Mouse (Mus musculus): Measurements from ENCODE around the gene Mylk2.

DNA sequence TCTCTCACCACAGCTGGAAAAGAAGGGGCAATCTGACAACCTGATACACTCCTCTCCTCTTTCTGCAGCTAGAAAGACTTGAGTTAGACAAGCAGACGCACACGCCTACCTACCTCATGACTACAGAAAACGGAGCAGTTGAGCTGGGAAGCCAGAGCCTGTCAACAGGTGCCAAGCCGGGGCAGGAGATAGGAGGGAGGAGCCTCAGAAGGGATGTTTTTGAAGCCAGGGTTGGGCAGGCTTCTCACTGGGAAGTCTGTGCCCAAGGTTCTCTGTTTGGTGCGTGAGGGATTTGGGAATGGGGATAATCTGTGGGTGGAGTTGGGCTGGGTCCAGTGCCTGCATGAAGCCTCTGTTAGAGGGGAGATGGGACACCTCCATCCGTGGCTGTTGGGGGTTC lies 280 bp downstream of the Mylk2 start:
- TF ChIP-seq HCFC1 (IDR thresholded peaks at IDR 0.05; ENCODE audit: borderline replicate concordance, insufficient read depth, low read length), result no peak
- TF ChIP-seq CHD2 (IDR thresholded peaks at IDR 0.05; ENCODE audit: low read depth, low read length), result no peak
- TF ChIP-seq ZC3H11A (IDR thresholded peaks at IDR 0.05; ENCODE audit: borderline replicate concordance, low read depth, low read length), result no peak
- TF ChIP-seq MAFK (IDR thresholded peaks at IDR 0.05; ENCODE audit: insufficient read depth, low read depth, low read length), result no peak

All from ES-E14 (cell line).